Mouse (Mus musculus): ENCODE results near the gene Begain. TPM values are rescaled to one million over a fixed set of nuclear protein-coding genes. Genes with fewer than 3 reads are reported as not detected.
A peak's percentile ranks its signal among the peaks of the same experiment; 100 is the strongest.

Gene Begain
- total and polyA plus RNA-seq, 3 experiments: 0.08 to 0.74 (median 0.23) TPM

DNA sequence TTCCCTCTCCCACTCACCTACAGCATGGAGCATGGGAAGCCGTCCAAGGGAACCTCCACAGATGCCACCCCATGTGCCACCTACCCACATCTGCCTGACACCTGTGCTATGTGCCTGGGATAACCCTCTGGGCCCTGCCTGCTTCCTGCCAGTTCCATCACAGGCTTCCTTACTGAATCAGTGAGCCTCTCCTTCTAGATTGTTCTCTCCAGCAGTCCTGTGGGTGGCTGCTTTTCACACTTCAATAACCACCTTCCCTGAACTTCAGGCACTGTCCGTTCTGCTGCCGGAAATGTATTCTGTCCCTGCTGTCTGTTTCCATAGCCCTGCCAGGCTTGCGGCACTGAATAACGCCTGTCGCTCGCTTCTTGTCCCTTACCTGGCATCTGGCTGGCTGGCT, 22.4 kb downstream of the Begain start:
- intact Hi-C loops (cut with DNase I): no loop called here
- 75% methylated on average over 7 of the region's 7 CpGs for WGBS

DNA sequence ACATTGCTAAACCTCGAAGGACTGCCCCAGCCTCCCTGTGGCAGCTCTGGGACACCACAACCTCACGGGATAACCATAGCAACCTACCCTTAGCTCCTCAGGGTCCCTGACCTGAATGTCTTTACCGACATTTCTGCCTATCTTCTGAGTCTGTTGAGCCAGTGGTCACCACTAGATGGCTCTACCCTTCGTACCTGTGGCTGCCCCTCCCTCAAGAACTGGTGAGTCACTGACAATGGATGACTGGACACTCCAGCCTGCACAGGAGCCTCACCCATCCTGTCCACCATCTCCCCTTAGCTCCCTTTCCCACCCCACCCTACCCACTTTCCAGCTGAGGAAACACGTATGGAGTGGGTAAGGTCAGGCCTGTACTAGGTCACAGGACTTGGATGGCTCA, 23.5 kb downstream of the Begain start:
- no peak overlapping the region for H3K9ac ChIP-seq (ENCODE audit: low read depth, low read length)
- H3K27me3 ChIP-seq (ENCODE audit: control insufficient read depth, insufficient read depth, low read length): no peaks in the 10 kb centered on the region; the same call in 1 of the 2 replicates
- H3K27ac ChIP-seq: no peak overlapping the region
- 20% methylated on average over 5 of the region's 5 CpGs for WGBS
- intact Hi-C loops (cut with DNase I): no loop called here
- no peaks in the 10 kb centered on the region for H3K4me1 ChIP-seq (ENCODE audit: control insufficient read depth, insufficient read depth, low read length)
- TF ChIP-seq CTCF (IDR thresholded peaks at IDR 0.05) (peak; percentile 41), POLR2A (IDR thresholded peaks at IDR 0.05; ENCODE audit: insufficient read depth, low read depth, low read length) (no peak), EP300 (IDR thresholded peaks at IDR 0.05; ENCODE audit: insufficient read depth, low read depth, low read length) (no peak)
- H3K4me3 ChIP-seq: no peak overlapping the region
- no peaks in the 10 kb centered on the region for H3K36me3 ChIP-seq (ENCODE audit: control insufficient read depth, insufficient read depth, low read length)
- DNase-seq: no peak
- no peaks in the 10 kb centered on the region for H3K79me2 ChIP-seq (replicated peaks; ENCODE audit: control insufficient read depth, insufficient read depth, low read length)

More for the DNA sequence above, 22.4 kb downstream of the Begain start:
- no peak overlapping the region for H3K4me3 ChIP-seq
- H3K36me3 ChIP-seq (ENCODE audit: control insufficient read depth, insufficient read depth, low read length): no peaks in the 10 kb centered on the region
- no peaks in the 10 kb centered on the region for H3K4me1 ChIP-seq (ENCODE audit: control insufficient read depth, insufficient read depth, low read length)
- no peak overlapping the region for H3K27ac ChIP-seq
- no peak for TF ChIP-seq POLR2A (IDR thresholded peaks at IDR 0.05; ENCODE audit: insufficient read depth, low read depth, low read length)
- TF ChIP-seq EP300 (IDR thresholded peaks at IDR 0.05; ENCODE audit: insufficient read depth, low read depth, low read length): no peak
- TF ChIP-seq CTCF (IDR thresholded peaks at IDR 0.05): no peak
- DNase-seq: no peak
- no peak overlapping the region for H3K9ac ChIP-seq (ENCODE audit: low read depth, low read length)
- H3K79me2 ChIP-seq (replicated peaks; ENCODE audit: control insufficient read depth, insufficient read depth, low read length): no peaks in the 10 kb centered on the region
- H3K27me3 ChIP-seq (ENCODE audit: control insufficient read depth, insufficient read depth, low read length): no peaks in the 10 kb centered on the region; the same call in 1 of the 2 replicates

DNA sequence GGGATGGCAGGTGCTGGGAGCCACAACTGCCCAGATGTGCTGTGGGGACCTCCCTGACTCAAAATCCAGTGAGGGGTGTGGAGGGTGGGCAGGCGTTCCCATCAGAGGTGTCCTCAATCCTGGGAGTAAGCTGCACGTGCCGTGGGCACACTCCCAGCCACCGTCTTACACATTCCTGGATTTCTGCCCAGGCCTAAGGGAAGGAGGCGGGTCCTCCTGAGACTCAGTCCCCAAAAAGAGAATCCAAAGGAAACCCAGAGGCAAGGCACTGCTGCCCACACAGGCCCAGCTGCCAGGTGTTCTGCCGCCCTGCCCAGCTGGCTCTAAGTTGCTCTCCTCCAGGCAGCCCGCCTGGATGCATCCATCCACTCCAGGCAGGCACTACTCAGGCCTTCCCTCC, 28.7 kb downstream of the Begain start:
- no peak for DNase-seq
- H3K79me2 ChIP-seq (replicated peaks; ENCODE audit: control insufficient read depth, insufficient read depth, low read length): no peaks in the 10 kb centered on the region
- TF ChIP-seq EP300 (IDR thresholded peaks at IDR 0.05; ENCODE audit: insufficient read depth, low read depth, low read length): no peak
- TF ChIP-seq CTCF (IDR thresholded peaks at IDR 0.05): no peak
- no peak for TF ChIP-seq POLR2A (IDR thresholded peaks at IDR 0.05; ENCODE audit: insufficient read depth, low read depth, low read length)
- H3K27me3 ChIP-seq (ENCODE audit: control insufficient read depth, insufficient read depth, low read length): no peaks in the 10 kb centered on the region
- H3K9ac ChIP-seq (ENCODE audit: low read depth, low read length): no peak overlapping the region
- no peaks in the 10 kb centered on the region for H3K36me3 ChIP-seq (ENCODE audit: control insufficient read depth, insufficient read depth, low read length)
- no peak overlapping the region for H3K27ac ChIP-seq
- 33% methylated on average over 7 of the region's 7 CpGs for WGBS
- no peak overlapping the region for H3K4me3 ChIP-seq
- intact Hi-C loops (cut with DNase I): no loop called here
- no peaks in the 10 kb centered on the region for H3K4me1 ChIP-seq (ENCODE audit: control insufficient read depth, insufficient read depth, low read length)

DNA sequence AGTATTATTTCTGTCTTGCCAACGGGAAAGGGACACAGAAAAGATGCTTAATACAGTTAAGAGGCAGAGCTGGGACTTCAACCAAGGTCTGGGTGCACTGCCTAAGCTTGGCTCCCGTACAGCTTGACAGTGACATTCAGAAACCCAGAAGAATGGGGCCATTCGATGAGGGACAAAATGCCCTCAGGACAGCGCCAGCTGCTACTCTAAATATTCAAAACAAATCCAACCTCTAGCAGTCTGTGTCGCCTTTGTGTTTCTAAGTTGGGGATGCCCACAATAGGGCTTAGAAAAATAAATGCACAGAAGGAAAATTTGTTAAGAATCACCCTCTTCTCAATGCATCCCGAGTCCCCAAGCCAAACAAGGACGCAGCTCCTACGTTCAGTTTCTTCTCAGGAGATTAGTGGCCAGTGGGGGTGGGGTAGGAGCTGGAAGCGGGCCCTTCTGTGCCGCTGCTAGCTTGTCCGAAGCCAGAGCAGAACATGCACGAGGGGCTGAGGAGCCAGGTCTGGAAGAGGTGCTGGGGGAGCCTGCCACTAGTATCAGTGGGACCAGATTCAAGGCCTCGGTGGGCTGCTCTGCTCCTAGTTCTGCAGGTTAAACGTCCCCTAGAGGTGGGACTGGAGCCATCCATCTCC, 29.7 kb downstream of the Begain start:
- WGBS: 44% methylated on average over 14 of the region's 14 CpGs
- intact Hi-C loops (cut with DNase I): no loop called here
- peaks cover 2% of the 10 kb centered on the region; the same call in 1 of the 2 replicates for H3K27me3 ChIP-seq (ENCODE audit: control insufficient read depth, insufficient read depth, low read length)

DNA sequence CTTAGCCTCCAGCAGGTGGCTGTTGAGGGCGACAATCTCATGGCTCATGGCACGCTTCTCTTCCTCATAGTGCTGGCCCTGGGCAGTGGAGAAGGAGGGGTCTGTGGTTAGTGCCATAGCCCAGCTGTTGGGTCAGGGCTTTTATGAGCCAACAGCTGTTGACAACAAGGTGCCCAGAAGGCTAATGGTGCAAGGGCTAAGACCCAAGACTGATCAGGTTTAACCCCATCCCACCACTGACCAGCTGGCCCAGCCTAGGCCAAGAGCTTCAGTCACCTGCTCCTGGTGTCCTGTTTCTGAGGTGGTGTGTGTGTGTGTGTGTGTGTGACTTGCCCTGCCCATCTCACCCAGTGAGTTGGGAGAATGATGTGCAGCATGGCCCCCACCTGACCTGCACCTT, 31.0 kb downstream of the Begain start:
- TF ChIP-seq EP300 (IDR thresholded peaks at IDR 0.05; ENCODE audit: insufficient read depth, low read depth, low read length) (no peak), CTCF (IDR thresholded peaks at IDR 0.05) (no peak), POLR2A (IDR thresholded peaks at IDR 0.05; ENCODE audit: insufficient read depth, low read depth, low read length) (no peak)
- H3K4me1 ChIP-seq (ENCODE audit: control insufficient read depth, insufficient read depth, low read length): no peaks in the 10 kb centered on the region
- H3K27ac ChIP-seq: no peak overlapping the region
- DNase-seq: no peak
- H3K79me2 ChIP-seq (replicated peaks; ENCODE audit: control insufficient read depth, insufficient read depth, low read length): no peaks in the 10 kb centered on the region
- H3K27me3 ChIP-seq (ENCODE audit: control insufficient read depth, insufficient read depth, low read length): peaks cover 2% of the 10 kb centered on the region; the same call in 1 of the 2 replicates
- WGBS: 85% methylated on average over 2 of the region's 2 CpGs
- no peak overlapping the region for H3K9ac ChIP-seq (ENCODE audit: low read depth, low read length)
- intact Hi-C loops (cut with DNase I): no loop called here
- H3K4me3 ChIP-seq: no peak overlapping the region
- H3K36me3 ChIP-seq (ENCODE audit: control insufficient read depth, insufficient read depth, low read length): no peaks in the 10 kb centered on the region

More for the DNA sequence above, 29.7 kb downstream of the Begain start:
- no peaks in the 10 kb centered on the region for H3K79me2 ChIP-seq (replicated peaks; ENCODE audit: control insufficient read depth, insufficient read depth, low read length)
- no peak overlapping the region for H3K4me3 ChIP-seq
- TF ChIP-seq POLR2A (IDR thresholded peaks at IDR 0.05; ENCODE audit: insufficient read depth, low read depth, low read length) (no peak), CTCF (IDR thresholded peaks at IDR 0.05) (no peak), EP300 (IDR thresholded peaks at IDR 0.05; ENCODE audit: insufficient read depth, low read depth, low read length) (no peak)
- no peak overlapping the region for H3K27ac ChIP-seq
- no peak for DNase-seq
- H3K9ac ChIP-seq (ENCODE audit: low read depth, low read length): no peak overlapping the region
- H3K36me3 ChIP-seq (ENCODE audit: control insufficient read depth, insufficient read depth, low read length): no peaks in the 10 kb centered on the region
- H3K4me1 ChIP-seq (ENCODE audit: control insufficient read depth, insufficient read depth, low read length): no peaks in the 10 kb centered on the region

DNA sequence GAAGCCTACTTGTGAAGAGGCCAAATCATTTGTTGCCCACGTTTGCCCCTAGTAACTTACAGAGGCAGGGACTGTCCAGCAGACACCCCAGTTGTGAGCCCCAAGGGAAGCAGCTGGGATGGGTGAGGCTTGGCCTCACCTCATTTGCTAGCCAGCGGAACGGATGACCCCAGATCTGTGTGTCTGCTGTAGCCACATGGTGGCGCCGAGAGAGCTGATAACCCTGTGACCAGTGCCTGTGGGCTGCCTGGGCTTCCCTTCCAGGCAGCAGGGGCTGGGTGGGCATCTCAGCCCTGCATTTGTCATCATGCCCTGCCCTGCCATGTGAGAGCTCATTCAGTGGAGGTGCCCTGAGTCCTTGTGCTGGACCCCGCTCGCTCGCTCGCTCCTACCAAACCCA, 44.2 kb downstream of the Begain start:
- H3K9ac ChIP-seq (ENCODE audit: low read depth, low read length): no peak overlapping the region
- H3K36me3 ChIP-seq (ENCODE audit: control insufficient read depth, insufficient read depth, low read length): no peaks in the 10 kb centered on the region
- H3K27ac ChIP-seq: no peak overlapping the region
- H3K27me3 ChIP-seq (ENCODE audit: control insufficient read depth, insufficient read depth, low read length): no peaks in the 10 kb centered on the region
- H3K79me2 ChIP-seq (replicated peaks; ENCODE audit: control insufficient read depth, insufficient read depth, low read length): no peaks in the 10 kb centered on the region
- DNase-seq: no peak
- TF ChIP-seq POLR2A (IDR thresholded peaks at IDR 0.05; ENCODE audit: insufficient read depth, low read depth, low read length) (no peak), CTCF (IDR thresholded peaks at IDR 0.05) (no peak), EP300 (IDR thresholded peaks at IDR 0.05; ENCODE audit: insufficient read depth, low read depth, low read length) (no peak)
- H3K4me1 ChIP-seq (ENCODE audit: control insufficient read depth, insufficient read depth, low read length): no peaks in the 10 kb centered on the region
- WGBS: 63% methylated on average over 9 of the region's 9 CpGs
- intact Hi-C loops (cut with DNase I): no loop called here
- H3K4me3 ChIP-seq: no peak overlapping the region
